Mouse (Mus musculus): ENCODE data around the gene Nras. TPM values are rescaled to one million over a fixed set of nuclear protein-coding genes. Genes with fewer than 3 reads are reported as not detected.

Nras gene
- total RNA-seq, 1 experiment from 2014 or later: 82.8 TPM

- no peak for ATAC-seq (replicated peaks in 1 of 2; ENCODE audit: insufficient read depth in 1 of 2, low FRiP score in 2 of 2, low TSS enrichment in 1 of 2, low read depth in 1 of 2, poor library complexity in 2 of 2, severe bottlenecking in 2 of 2)
These were observed 23.9 kb downstream of the Nras start for GRCm38 (mm10) chr3:103081861-103082453.

GRCm38 (mm10) chr3:103082761-103083160 lies 24.7 kb downstream of the Nras start:
- ATAC-seq (replicated peaks in 1 of 2; ENCODE audit: insufficient read depth in 1 of 2, low FRiP score in 2 of 2, low TSS enrichment in 1 of 2, low read depth in 1 of 2, poor library complexity in 2 of 2, severe bottlenecking in 2 of 2): no peak

GRCm38 (mm10) chr3:103085986-103086385 lies 27.9 kb downstream of the Nras start:
- no peak for ATAC-seq (replicated peaks in 1 of 2; ENCODE audit: insufficient read depth in 1 of 2, low FRiP score in 2 of 2, low TSS enrichment in 1 of 2, low read depth in 1 of 2, poor library complexity in 2 of 2, severe bottlenecking in 2 of 2)

- no peak for ATAC-seq (replicated peaks in 1 of 2; ENCODE audit: insufficient read depth in 1 of 2, low FRiP score in 2 of 2, low TSS enrichment in 1 of 2, low read depth in 1 of 2, poor library complexity in 2 of 2, severe bottlenecking in 2 of 2)
These were observed 33.7 kb downstream of the Nras start for GRCm38 (mm10) chr3:103091753-103092152.

GRCm38 (mm10) chr3:103098662-103099061 lies 40.6 kb downstream of the Nras start:
- no peak for ATAC-seq (replicated peaks in 1 of 2; ENCODE audit: insufficient read depth in 1 of 2, low FRiP score in 2 of 2, low TSS enrichment in 1 of 2, low read depth in 1 of 2, poor library complexity in 2 of 2, severe bottlenecking in 2 of 2)

GRCm38 (mm10) chr3:103099667-103100066 lies 41.6 kb downstream of the Nras start:
- no peak for ATAC-seq (replicated peaks in 1 of 2; ENCODE audit: insufficient read depth in 1 of 2, low FRiP score in 2 of 2, low TSS enrichment in 1 of 2, low read depth in 1 of 2, poor library complexity in 2 of 2, severe bottlenecking in 2 of 2)

- ATAC-seq (replicated peaks in 1 of 2; ENCODE audit: insufficient read depth in 1 of 2, low FRiP score in 2 of 2, low TSS enrichment in 1 of 2, low read depth in 1 of 2, poor library complexity in 2 of 2, severe bottlenecking in 2 of 2): no peak
These were observed 42.6 kb downstream of the Nras start for GRCm38 (mm10) chr3:103100735-103101134.

- ATAC-seq (replicated peaks in 1 of 2; ENCODE audit: insufficient read depth in 1 of 2, low FRiP score in 2 of 2, low TSS enrichment in 1 of 2, low read depth in 1 of 2, poor library complexity in 2 of 2, severe bottlenecking in 2 of 2): no peak
These were observed 43.1 kb downstream of the Nras start for GRCm38 (mm10) chr3:103101194-103101593.

GRCm38 (mm10) chr3:103101909-103102308 lies 43.8 kb downstream of the Nras start:
- no peak for ATAC-seq (replicated peaks in 1 of 2; ENCODE audit: insufficient read depth in 1 of 2, low FRiP score in 2 of 2, low TSS enrichment in 1 of 2, low read depth in 1 of 2, poor library complexity in 2 of 2, severe bottlenecking in 2 of 2)

GRCm38 (mm10) chr3:103102454-103103390 lies 44.6 kb downstream of the Nras start, which contains the start of gene Dennd2c:
TSS of gene Dennd2c (plus strand) at chr3:103102604.
- ATAC-seq (replicated peaks in 1 of 2; ENCODE audit: insufficient read depth in 1 of 2, low FRiP score in 2 of 2, low TSS enrichment in 1 of 2, low read depth in 1 of 2, poor library complexity in 2 of 2, severe bottlenecking in 2 of 2): peak; percentile 93 to 95

- no peak for ATAC-seq (replicated peaks in 1 of 2; ENCODE audit: insufficient read depth in 1 of 2, low FRiP score in 2 of 2, low TSS enrichment in 1 of 2, low read depth in 1 of 2, poor library complexity in 2 of 2, severe bottlenecking in 2 of 2)
These were observed 49.6 kb downstream of the Nras start for GRCm38 (mm10) chr3:103107565-103108240.

GRCm38 (mm10) chr3:103112216-103112615 lies 54.1 kb downstream of the Nras start:
- peak; percentile 56 to 76; a peak in 3 of 4 replicates for ATAC-seq (replicated peaks in 1 of 2; ENCODE audit: insufficient read depth in 1 of 2, low FRiP score in 2 of 2, low TSS enrichment in 1 of 2, low read depth in 1 of 2, poor library complexity in 2 of 2, severe bottlenecking in 2 of 2)

Other genes starting within 250 kb of the Nras start
- gene Sycp1, start 122.2 kb upstream of the Nras start, total RNA-seq (2017): not detected in 2 replicates
- not detected in 2 replicates for gene Nr1h5, start 94.2 kb upstream of the Nras start, total RNA-seq (2017)
- gene Sike1, start 62.6 kb upstream of the Nras start, total RNA-seq (2017): 15.2 and 15.6 TPM in 2 replicates
- 647 and 780 TPM in 2 replicates for gene Csde1, start 37.9 kb upstream of the Nras start, total RNA-seq (2017)
- not detected in 2 replicates for gene Ampd1, start 15.7 kb downstream of the Nras start, total RNA-seq (2017)
- gene Dennd2c, start 44.3 kb downstream of the Nras start, total RNA-seq (2017): 1.6 and 1.8 TPM in 2 replicates
- gene Bcas2, start 113.4 kb downstream of the Nras start, total RNA-seq (2017): 169 and 219 TPM in 2 replicates
- 65.0 and 87.2 TPM in 2 replicates for gene Trim33, start 221.0 kb downstream of the Nras start, total RNA-seq (2017)

Data from hematopoietic stem cell, adult 5-6 weeks (primary cell).